Mouse (Mus musculus) forebrain, embryonic 12.5 days (tissue): ENCODE results near the gene Defb30. TPM values are rescaled to one million over a fixed set of nuclear protein-coding genes. Genes with fewer than 3 reads are reported as not detected.

ENCODE experiments used
- ATAC-seq: fragments of 200-750 bp; cut with Nextera tagmentation; 2 replicates; pipeline ENCODE4 v1.8.0; 2017; ENCODE audit warnings: moderate TSS enrichment; ENCODE audit not compliant: low FRiP score
- H3K27ac ChIP-seq: fragments of 300-500 bp; sonication (generic); 2 replicates; pipeline ENCODE4 v1.5.1; 2016; ENCODE audit warnings: mild to moderate bottlenecking
- H3K27me3 ChIP-seq: fragments of 300-500 bp; sonication (generic); 2 replicates; pipeline ENCODE4 v1.6.1; 2016; ENCODE audit warnings: mild to moderate bottlenecking
- H3K36me3 ChIP-seq: fragments of 300-500 bp; sonication (generic); replicated peaks from 2 replicates; pipeline ENCODE4 v1.6.1; 2016; ENCODE audit warnings: mild to moderate bottlenecking
- H3K4me1 ChIP-seq: fragments of 300-500 bp; sonication (generic); 2 replicates; pipeline ENCODE4 v1.6.1; 2016
- H3K4me2 ChIP-seq: fragments of 300-500 bp; sonication (generic); 2 replicates; pipeline ENCODE4 v1.6.1; 2016; ENCODE audit warnings: mild to moderate bottlenecking, moderate library complexity
- H3K4me3 ChIP-seq: fragments of 300-500 bp; sonication (generic); replicated peaks from 2 replicates; pipeline ENCODE4 v1.5.1; 2016; ENCODE audit warnings: mild to moderate bottlenecking
- H3K9ac ChIP-seq: fragments of 300-500 bp; sonication (generic); 2 replicates; pipeline ENCODE4 v1.6.1; 2016; ENCODE audit warnings: mild to moderate bottlenecking
- H3K9me3 ChIP-seq: fragments of 300-500 bp; sonication (generic); 2 replicates; pipeline ENCODE4 v1.6.1; 2016
- WGBS: fragments of 180-500 bp; shearing (Covaris S2); methylation state at CpG from one replicate; pipeline ENCODE4 v1.1.7; 2016; 5-methylcytosine and 5-hydroxymethylcytosine counted together
- polyA plus RNA-seq: library from polyadenylated mRNA; unstranded; fragments of >200 nt; fragmentation: Nextera tagmentation; extraction: Ambion mirVana; gene quantifications from 2 replicates; pipeline ENCODE4 v1.2.1, GENCODE M21; 2016

The Defb30 gene
- polyA plus RNA-seq, 1 experiment from 2014 or later = not detected

DNA sequence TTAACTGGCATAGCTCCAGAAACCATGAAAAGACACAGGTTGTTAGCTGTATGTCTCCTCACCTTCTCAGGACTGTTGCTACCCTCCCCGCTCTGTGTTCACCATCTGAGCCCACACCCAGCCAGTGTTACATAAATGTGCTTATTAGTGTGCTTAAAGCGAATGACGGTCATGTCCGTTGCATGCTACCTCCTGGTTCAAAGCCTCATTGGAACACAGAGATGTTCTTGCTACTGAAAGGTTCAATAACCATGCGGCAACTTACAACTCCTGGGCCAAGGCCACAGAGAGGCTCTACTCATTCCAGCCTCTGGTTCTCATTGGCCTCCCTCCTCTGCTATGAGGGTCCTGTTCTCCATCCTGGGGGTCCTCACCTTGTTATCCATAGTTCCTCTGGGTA is 38.3 kb downstream of the Defb30 start, which contains the start of gene Defb43:
Defb43 (plus strand) TSS at position 301 of the 400 bp plus-strand sequence.
- Histone ChIP-seq H3K4me3 (no peak within 1 kb of the TSS), H3K36me3 (no peaks in the 10 kb centered on the region), H3K4me1 (no peaks in the 10 kb centered on the region), H3K4me2 (no peak within 1 kb of the TSS), H3K27me3 (no peaks in the 10 kb centered on the region), H3K9me3 (no peaks in the 10 kb centered on the region), H3K9ac (no peak within 1 kb of the TSS), H3K27ac (no peak within 1 kb of the TSS)
- 92% methylated on average over 5 of the region's 5 CpGs for WGBS
- no peak for ATAC-seq

DNA sequence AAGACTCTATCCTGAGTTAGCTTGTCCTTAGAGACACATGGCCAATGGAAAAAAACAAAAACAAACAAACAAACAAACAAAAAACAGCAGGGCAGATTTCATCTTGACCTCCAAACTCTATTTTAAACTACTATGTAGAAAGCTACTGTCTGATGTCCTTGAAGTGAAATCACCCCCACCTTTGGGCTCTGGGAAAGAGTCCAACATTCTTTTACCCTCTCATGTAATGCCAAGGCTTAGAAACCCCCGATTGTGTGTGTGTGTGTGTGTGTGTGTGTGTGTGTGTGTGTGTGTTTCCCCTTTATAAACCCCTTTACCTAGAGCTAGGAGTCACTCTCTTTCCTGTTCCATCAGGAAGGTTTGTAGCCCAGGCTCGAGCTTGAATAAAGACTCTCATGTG is 47.2 kb downstream of the Defb30 start:
- H3K4me1 ChIP-seq = no peaks in the 10 kb centered on the region
- H3K9ac ChIP-seq = no peak overlapping the region
- no peaks in the 10 kb centered on the region for H3K36me3 ChIP-seq
- no peak overlapping the region for H3K4me3 ChIP-seq
- WGBS = 82% methylated on average over 2 of the region's 2 CpGs
- H3K27ac ChIP-seq = no peak overlapping the region
- no peak overlapping the region for H3K4me2 ChIP-seq
- H3K9me3 ChIP-seq = no peaks in the 10 kb centered on the region
- H3K27me3 ChIP-seq = no peaks in the 10 kb centered on the region
- no peak for ATAC-seq

DNA sequence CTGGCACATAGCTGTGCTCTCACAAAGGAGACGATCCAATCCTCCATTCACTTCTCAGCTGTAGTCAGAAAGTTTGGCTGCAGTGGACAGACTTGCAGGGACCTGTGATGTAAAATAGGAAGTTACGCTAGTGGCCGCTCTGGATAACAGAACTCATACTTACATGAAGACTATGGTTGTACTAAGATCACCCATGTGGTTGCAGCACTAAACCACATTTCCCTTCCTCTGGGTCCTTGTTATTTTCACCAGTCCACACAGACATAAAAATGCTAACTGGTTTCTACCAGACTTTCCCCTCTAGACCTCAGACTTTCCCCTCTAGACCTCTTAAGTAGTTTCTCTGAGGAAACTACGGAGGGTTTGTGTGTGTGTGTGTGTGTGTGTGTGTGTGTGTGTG is 50.8 kb downstream of the Defb30 start:
- Histone ChIP-seq H3K4me1 (no peaks in the 10 kb centered on the region), H3K27ac (no peak overlapping the region), H3K9ac (no peak overlapping the region), H3K36me3 (no peaks in the 10 kb centered on the region), H3K9me3 (no peaks in the 10 kb centered on the region), H3K27me3 (no peaks in the 10 kb centered on the region), H3K4me2 (no peak overlapping the region), H3K4me3 (no peak overlapping the region)
- 90% methylated on average over 4 of the region's 4 CpGs for WGBS
- ATAC-seq = no peak

DNA sequence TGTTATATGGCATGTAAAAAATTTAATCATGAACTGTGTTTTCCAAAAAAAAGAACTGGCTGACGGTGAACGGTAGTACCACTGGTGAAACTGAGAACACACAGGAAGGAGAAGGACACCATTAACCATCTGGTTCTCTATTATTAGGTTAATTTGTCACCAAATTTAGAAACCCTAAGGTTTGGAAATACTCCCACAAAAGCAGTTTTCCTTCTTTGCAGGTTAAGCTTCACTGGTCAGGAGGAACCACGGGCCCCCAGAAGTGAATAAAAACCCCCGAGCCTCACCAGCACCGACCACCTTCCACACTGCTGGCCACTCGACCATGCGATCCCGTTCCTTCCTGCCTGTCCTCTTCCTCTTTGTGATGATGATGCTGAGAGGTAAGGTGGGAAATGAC is 52.0 kb downstream of the Defb30 start, which contains the start of gene Defb47:
Defb47 (plus strand) TSS at position 301 of the 400 bp plus-strand sequence.
- H3K4me3 ChIP-seq = no peak within 1 kb of the TSS
- no peaks in the 10 kb centered on the region for H3K27me3 ChIP-seq
- 85% methylated on average over 8 of the region's 8 CpGs for WGBS
- H3K36me3 ChIP-seq = no peaks in the 10 kb centered on the region
- no peaks in the 10 kb centered on the region for H3K9me3 ChIP-seq
- ATAC-seq = no peak
- no peak within 1 kb of the TSS for H3K27ac ChIP-seq
- H3K4me1 ChIP-seq = no peaks in the 10 kb centered on the region
- no peak within 1 kb of the TSS for H3K4me2 ChIP-seq
- no peak within 1 kb of the TSS for H3K9ac ChIP-seq

DNA sequence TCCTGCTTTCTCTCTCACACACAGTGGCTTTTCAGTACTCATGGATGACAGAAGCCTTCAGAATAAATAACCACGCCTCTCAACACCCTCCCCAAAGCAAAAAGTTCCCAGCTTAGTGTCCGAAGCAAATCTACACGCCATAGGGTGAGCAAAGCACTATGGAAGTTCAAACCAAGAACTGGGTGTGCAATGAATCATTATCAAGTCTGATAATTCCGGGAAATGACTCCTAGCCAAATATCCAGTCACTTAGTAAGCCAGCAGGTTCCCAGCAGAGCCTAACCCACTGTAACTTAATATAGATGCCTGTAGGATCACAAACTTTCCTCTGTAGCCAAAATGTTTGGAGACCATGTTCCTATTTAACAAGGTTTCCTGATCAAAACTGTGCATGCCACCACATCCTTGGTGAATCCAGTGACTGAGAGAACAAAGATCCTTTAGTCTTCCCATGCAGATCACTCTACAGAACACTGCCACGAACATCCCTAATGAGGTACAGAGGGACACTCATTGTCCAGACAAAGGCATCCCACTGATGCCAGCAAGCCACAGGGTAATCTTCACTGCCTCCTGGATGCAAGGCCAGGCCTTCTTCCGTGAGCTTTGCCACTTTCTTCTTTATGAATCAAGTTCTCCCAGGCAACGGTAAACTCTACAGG is 57.8 kb downstream of the Defb30 start:
- 49% methylated on average over 7 of the region's 7 CpGs for WGBS
- no peak overlapping the region for H3K27ac ChIP-seq
- no peaks in the 10 kb centered on the region for H3K9me3 ChIP-seq
- H3K9ac ChIP-seq = no peak overlapping the region
- no peak overlapping the region for H3K4me2 ChIP-seq
- no peaks in the 10 kb centered on the region for H3K36me3 ChIP-seq
- no peak for ATAC-seq
- 0 out of 2 replicates have a peak, but pooled peaks cover 3% of the 10 kb centered on the region for H3K4me1 ChIP-seq
- H3K27me3 ChIP-seq = no peaks in the 10 kb centered on the region
- no peak overlapping the region for H3K4me3 ChIP-seq

DNA sequence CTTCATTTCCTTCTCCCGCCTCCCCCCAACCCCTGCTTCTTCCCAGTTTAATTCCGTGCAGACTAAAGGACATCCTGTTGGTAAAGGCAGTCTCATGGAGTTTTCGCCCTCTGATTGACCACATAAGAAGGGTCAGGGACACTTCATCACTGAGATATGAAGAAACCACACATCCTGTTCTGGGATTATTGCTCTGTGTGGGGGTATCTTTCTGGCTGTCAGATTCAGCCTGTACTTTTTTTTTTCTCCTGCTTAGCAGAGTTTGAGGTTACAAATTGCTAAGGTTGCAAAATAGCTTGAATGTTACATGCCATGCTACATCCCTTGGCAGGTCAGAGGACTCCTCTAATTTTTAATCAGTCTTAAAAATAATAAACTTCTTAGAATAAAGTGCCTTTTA is 58.5 kb downstream of the Defb30 start:
- H3K4me3 ChIP-seq = no peak overlapping the region
- no peak for ATAC-seq
- H3K4me2 ChIP-seq = no peak overlapping the region
- H3K27ac ChIP-seq = no peak overlapping the region
- no peaks in the 10 kb centered on the region for H3K36me3 ChIP-seq
- H3K9me3 ChIP-seq = no peaks in the 10 kb centered on the region
- no peaks in the 10 kb centered on the region for H3K27me3 ChIP-seq
- H3K9ac ChIP-seq = no peak overlapping the region
- WGBS = 83% methylated on average over 3 of the region's 3 CpGs
- 0 out of 2 replicates have a peak, but pooled peaks cover 3% of the 10 kb centered on the region for H3K4me1 ChIP-seq

DNA sequence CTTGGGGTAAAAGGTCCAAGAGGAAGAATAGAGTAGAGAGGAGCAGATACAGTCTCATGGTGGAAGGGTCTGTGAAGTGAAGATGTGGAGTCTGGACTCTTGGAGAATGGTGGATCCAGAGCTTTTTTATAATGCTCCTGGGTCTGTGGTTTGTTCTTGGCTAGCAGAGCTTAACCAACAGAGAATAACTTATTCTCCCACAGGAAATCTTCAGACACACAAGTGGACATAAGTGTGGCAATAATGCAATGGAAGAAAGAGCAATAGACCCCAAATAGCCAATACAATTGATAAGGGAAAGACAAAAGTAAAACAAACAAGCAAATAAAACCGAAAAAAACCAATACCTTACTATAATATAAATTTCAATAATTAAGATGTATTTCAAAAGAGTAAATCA is 65.3 kb downstream of the Defb30 start, which contains the start of gene Defb48:
Defb48 (minus strand) TSS at position 101 of the 400 bp plus-strand sequence.
- ATAC-seq = no peak
- Histone ChIP-seq H3K36me3 (no peaks in the 10 kb centered on the region), H3K4me2 (no peak within 1 kb of the TSS), H3K9ac (no peak within 1 kb of the TSS), H3K27ac (no peak within 1 kb of the TSS), H3K9me3 (no peaks in the 10 kb centered on the region), H3K4me1 (no peaks in the 10 kb centered on the region), H3K4me3 (no peak within 1 kb of the TSS), H3K27me3 (no peaks in the 10 kb centered on the region)
- WGBS = 84% methylated on average over 1 of the region's 1 CpGs

Other genes starting within 250 kb of the Defb30 start
- 15.1 and 15.3 TPM in 2 replicates for gene Wdfy2, start 212.3 kb downstream of the Defb30 start, polyA plus RNA-seq
- not detected in 2 replicates for gene Defb48, start 65.5 kb downstream of the Defb30 start, polyA plus RNA-seq
- not detected in 2 replicates for gene Defb47, start 51.9 kb downstream of the Defb30 start, polyA plus RNA-seq
- gene Defb43, start 38.2 kb downstream of the Defb30 start, polyA plus RNA-seq = not detected in 2 replicates
- not detected in 2 replicates for gene Defb42, start 3.0 kb downstream of the Defb30 start, polyA plus RNA-seq